Mouse (Mus musculus): ENCODE data around the gene Olfr955. TPM values are rescaled to one million over a fixed set of nuclear protein-coding genes. Genes with fewer than 3 reads are reported as not detected.

Olfr955 gene
- not detected in 2 replicates for polyA plus RNA-seq (2021; fragmentation: Nextera tagmentation)
- long read RNA-seq, experiment 1 = 0 reads
- long read RNA-seq, experiment 2 = 0 reads

GRCm38 (mm10) chr9:39471844-39472243, at the start of gene Olfr955:
Gene Olfr955, minus strand, starts transcription at chr9:39471944.

GRCm38 (mm10) chr9:39515531-39515930, 43.8 kb upstream of the Olfr955 start, which contains the start of gene Olfr957:
Gene Olfr957, minus strand, starts transcription at chr9:39515809.

GRCm38 (mm10) chr9:39493895-39494294, 22.2 kb upstream of the Olfr955 start, which contains the start of gene Olfr44:
Gene Olfr44, minus strand, starts transcription at chr9:39493995.

GRCm38 (mm10) chr9:39456401-39456800, 15.3 kb downstream of the Olfr955 start, which contains the start of gene Olfr954:
Gene Olfr954, plus strand, starts transcription at chr9:39456701.

GRCm38 (mm10) chr9:39427048-39427447, 44.7 kb downstream of the Olfr955 start, which contains the start of gene Olfr952:
Gene Olfr952, minus strand, starts transcription at chr9:39427148.

Other genes with a start within 250 kb of the Olfr955 start
- not detected in 2 replicates for gene Olfr1537, start 221.9 kb downstream of the Olfr955 start, polyA plus RNA-seq (2021; fragmentation: Nextera tagmentation)
- gene Olfr945, start 195.1 kb downstream of the Olfr955 start, polyA plus RNA-seq (2021; fragmentation: Nextera tagmentation) = not detected in 2 replicates
- not detected in 2 replicates for gene Olfr948, start 145.9 kb downstream of the Olfr955 start, polyA plus RNA-seq (2021; fragmentation: Nextera tagmentation)
- not detected in 2 replicates for gene Olfr951, start 84.5 kb downstream of the Olfr955 start, polyA plus RNA-seq (2021; fragmentation: Nextera tagmentation)
- gene Olfr952, start 44.8 kb downstream of the Olfr955 start, polyA plus RNA-seq (2021; fragmentation: Nextera tagmentation) = not detected in 2 replicates
- gene Olfr954, start 15.2 kb downstream of the Olfr955 start, polyA plus RNA-seq (2021; fragmentation: Nextera tagmentation) = not detected in 2 replicates
- gene Olfr44, start 22.1 kb upstream of the Olfr955 start, polyA plus RNA-seq (2021; fragmentation: Nextera tagmentation) = not detected in 2 replicates
- not detected in 2 replicates for gene Olfr957, start 43.9 kb upstream of the Olfr955 start, polyA plus RNA-seq (2021; fragmentation: Nextera tagmentation)
- gene Olfr958, start 82.1 kb upstream of the Olfr955 start, polyA plus RNA-seq (2021; fragmentation: Nextera tagmentation) = not detected in 2 replicates
- gene Olfr959, start 103.6 kb upstream of the Olfr955 start, polyA plus RNA-seq (2021; fragmentation: Nextera tagmentation) = not detected in 2 replicates
- 3.4 and 5.2 TPM in 2 replicates for gene AW551984, start 132.5 kb upstream of the Olfr955 start, polyA plus RNA-seq (2021; fragmentation: Nextera tagmentation)
- gene Olfr148, start 138.7 kb upstream of the Olfr955 start, polyA plus RNA-seq (2021; fragmentation: Nextera tagmentation) = not detected in 2 replicates
- gene Olfr960, start 149.4 kb upstream of the Olfr955 start, polyA plus RNA-seq (2021; fragmentation: Nextera tagmentation) = not detected in 2 replicates
- not detected in 2 replicates for gene Olfr961, start 173.1 kb upstream of the Olfr955 start, polyA plus RNA-seq (2021; fragmentation: Nextera tagmentation)
- gene Olfr963, start 195.3 kb upstream of the Olfr955 start, polyA plus RNA-seq (2021; fragmentation: Nextera tagmentation) = not detected in 2 replicates
- not detected in 2 replicates for gene Olfr149, start 235.2 kb upstream of the Olfr955 start, polyA plus RNA-seq (2021; fragmentation: Nextera tagmentation)
- not detected in 2 replicates for gene Olfr965, start 239.4 kb upstream of the Olfr955 start, polyA plus RNA-seq (2021; fragmentation: Nextera tagmentation)

All from layer of hippocampus, adult 6 months (tissue).